Mouse (Mus musculus) v-Abl transformed pro-B cells (cell line): Measurements from ENCODE around the gene Sfmbt1.

Experiments
- in situ Hi-C, 2 experiments: fragments of 400-800 bp; cut with MboI; formaldehyde crosslinking; loops; one replicate each; pipeline ENCODE4 v1.15.1; 2025; ENCODE audit not compliant: unreplicated experiment in 2 of 2

The Sfmbt1 gene

DNA sequence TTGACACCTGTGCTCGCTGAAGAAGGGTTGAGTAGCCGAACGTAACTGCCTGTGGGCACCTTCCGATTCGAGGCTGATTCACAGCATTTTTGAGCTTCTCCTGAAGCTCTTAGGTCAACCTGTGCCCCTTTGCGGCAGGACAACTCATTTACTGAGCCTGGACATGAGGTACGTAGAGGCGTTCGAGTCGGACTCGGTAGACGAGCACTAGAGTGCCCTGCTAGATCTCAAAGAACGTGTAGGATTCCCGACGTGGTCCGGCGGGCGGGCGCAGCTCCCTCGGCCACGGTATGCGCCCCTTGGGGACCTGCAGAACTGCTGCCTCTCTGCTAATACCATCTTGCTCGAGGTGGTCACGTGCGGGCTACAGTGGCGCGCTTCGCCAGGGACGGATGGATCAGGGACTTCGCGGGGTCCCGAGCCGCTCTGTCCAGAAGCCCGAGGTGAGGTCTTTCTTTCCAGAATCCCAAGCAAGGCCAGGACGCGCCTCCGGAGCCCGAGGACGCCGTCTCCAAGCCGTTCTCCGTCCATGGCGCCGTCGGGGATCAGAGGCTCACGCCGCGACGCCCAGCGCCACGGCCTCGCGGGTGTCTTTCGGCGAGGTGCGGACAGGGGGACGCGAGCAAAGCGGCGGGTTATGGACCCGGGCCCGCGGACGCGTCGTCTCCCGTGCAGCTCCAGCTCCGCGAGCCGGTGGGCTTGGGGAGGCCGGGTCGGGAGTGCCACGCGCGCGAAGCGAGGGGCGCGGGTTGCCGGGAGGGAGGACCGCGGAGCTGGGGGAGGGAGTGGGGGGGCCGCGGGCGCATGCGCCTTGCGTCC is at the start of gene Sfmbt1:
Gene Sfmbt1, plus strand, starts transcription at position 51 of the 819 bp plus-strand sequence.
- in situ Hi-C loops = loop anchor here in 1 of 2 experiments (5.0 to 10.0 kb wide), 2 partner anchors 102 to 140 kb away; no protein-coding TSS in a partner anchor

DNA sequence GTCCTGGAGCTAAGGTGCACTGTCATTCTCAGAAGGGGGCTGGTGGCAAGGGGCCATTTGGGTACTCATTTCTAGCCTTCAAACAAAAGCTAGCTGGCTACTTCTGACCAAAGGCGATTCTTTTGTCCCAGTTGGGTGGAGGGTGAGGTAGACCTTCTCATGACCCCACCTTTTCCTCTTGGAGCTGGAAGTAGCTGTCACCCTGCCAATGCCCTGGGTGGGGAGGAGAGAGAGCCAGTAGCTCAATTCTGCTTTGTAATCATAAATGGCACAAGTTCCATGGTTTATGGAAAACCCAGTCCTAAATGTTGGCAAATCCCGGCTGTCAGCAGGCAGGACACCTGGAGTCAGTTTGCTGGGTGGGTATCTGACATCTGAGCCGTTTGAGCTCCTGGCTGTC is 48.6 kb upstream of the Sfmbt1 start:
- in situ Hi-C loops = no loop called here

DNA sequence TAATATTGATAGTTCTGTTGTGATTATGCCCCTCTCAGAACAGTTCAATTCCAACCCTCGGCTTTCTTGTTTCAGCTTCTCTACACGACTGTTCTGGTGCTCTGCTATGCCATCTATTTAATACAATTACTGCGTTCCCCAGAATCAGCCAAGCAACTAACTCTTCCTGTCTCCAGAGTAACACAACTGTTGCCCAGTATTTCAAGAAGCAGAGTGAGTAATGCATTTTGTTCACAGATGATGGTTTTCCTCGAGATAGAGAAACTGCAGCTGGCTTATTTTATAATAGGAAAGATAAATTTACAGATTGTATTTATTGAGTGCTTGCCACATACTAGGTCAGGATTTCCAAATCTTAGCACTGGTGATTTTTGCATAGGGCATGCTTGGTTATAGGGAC is 48.0 kb upstream of the Sfmbt1 start:
- in situ Hi-C loops = no loop called here

DNA sequence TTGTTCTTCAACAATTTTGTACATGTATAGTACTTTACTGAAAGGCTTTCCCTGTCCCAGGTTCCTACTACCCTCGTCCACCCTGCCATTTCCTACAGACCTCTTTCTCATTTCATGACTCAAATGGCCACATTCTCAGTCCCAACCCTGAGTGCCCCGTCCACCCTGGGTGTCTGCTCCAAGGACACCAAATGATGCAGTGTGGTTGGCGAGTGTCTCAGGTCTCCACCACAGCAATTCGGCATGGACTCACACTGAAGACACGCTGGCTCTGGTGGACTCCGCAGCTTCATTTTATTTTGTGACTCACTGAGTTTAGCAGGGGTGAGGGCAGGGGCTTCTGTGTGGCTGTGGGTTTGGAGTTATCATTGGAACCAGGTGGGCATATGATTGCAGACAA is 44.5 kb upstream of the Sfmbt1 start:
- in situ Hi-C loops = loop anchor here (5.0 to 10.0 kb wide), 5 partner anchors 78 to 695 kb away; partner anchors contain the start of gene Actr8 (in 1 of the 2)

DNA sequence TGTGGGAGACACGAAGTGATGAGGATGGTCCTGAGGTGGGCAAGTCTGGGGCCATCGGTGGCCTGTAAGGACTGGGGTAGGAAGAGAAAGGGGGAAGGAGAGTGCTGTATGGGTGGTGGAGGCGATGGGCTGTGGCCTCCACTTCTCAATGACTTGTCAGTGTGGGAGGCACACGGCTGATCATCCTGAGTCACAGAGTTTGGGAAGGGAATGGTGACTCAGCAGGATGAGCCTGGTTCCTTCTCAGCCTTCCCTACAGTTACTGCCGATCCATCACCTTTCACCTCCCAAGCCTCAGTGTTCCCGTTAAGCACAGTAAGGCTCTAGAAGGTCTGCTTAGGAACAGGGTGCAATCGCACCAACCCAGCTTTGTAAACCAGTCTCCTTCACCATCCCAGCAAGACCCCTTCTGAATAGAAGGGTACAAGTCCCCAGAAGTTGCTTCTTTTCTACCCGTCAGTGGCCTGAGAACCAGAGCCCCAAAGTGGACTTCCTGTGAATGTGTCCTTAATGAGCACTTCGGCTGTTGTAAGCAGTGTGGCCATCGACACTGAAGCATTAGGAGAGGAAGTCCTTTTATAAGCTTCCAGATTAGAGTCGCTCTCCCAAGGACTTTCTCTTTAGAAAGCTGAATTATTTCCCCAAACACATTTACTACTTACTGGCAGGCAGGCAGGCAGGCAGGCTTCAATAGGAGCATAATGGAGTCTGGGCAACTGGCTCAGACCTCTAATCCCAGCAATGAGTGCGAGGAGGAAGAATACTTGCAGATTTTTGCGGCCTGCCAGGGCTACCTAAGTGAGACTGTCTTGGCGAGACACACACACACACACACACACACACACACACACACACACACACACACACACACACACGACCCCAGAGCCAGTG is 43.3 kb upstream of the Sfmbt1 start:
- in situ Hi-C loops = loop anchor here (5.0 to 10.0 kb wide), 5 partner anchors 79 to 697 kb away; partner anchors contain the start of gene Actr8 (in 1 of the 2)

DNA sequence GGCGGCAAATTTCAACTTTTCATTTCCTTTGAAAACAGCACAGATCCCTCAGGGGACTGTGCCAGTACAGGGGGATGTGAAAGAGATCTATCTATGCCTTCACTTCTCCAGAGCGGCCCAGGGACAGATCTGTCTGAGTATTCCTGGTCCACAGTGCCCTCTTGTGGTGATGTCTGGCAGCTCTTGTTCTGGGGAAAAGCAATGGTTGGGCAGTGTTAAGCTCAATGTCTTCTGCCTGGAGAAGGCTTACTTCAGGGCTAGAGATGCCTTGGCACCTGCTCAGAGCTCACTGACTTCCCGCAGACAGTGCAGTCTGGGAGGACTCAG is 42.7 kb upstream of the Sfmbt1 start:
- in situ Hi-C loops = loop anchor here (5.0 to 10.0 kb wide), 5 partner anchors 80 to 697 kb away; partner anchors contain the start of gene Actr8 (in 1 of the 2)

DNA sequence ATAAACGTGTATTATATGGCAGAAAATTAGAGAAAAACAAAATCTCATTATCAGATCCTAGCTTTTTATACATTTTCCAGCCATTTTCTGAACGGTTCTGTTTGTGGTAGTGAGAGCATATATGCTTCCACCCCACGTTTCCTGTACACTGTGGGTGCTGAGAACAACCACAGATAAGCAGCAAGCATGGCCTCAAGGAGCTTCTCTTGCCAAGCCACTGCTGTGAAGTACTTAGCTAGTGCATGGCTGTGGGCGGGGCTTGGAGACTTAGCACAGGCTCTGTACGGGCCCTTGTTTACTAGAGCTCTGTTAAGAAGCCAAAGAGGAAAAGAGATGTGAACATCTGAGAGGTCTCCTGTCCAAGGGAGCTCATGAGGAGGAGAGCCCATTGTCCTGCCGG is 39.7 kb upstream of the Sfmbt1 start:
- in situ Hi-C loops = loop anchor here (5.0 to 25.0 kb wide), 6 partner anchors 83 to 700 kb away; partner anchors contain the start of gene Actr8 (in 1 of the 2)

DNA sequence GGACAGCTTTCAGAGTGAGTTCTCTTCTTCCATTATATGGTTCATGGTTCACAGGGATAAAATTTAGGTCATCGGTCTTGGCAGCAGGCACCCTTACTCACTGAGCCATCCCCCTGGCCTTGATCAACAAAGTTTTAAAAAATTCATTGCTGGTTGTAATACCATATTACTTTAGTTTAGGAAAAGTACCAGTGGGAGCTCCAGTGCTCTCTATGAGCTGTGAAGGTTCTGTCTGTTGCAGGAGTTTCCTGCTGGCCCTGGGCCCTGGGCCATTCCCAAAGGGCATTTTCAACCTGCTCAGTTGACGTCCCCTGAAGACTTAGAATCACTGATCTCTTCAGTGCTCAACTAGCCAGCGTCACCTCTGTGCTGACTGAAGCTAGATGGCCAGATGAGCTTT is 32.5 kb upstream of the Sfmbt1 start:
- in situ Hi-C loops = loop anchor here in 1 of 2 experiments (25.0 kb wide), 1 partner anchor 570 kb away; no protein-coding TSS in a partner anchor

DNA sequence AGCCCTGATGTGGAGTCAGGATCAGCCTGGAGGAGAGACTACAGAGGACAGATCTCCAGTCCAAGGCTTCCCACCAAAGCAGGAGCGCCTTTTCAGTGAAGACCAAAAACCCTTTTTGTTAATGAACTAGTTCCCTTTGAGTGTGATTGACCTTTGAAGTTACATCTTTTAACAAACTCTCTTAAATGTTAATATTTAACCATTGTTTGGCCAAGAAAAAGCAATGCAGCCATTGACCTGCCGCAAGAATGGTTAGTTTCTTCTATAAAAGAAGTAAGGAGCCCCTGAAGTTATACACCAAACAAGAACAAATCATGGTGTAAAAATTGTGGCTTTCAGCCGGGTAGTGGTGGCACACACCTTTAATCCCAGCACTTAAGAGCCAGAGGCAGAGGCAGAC is 24.0 kb upstream of the Sfmbt1 start:
- in situ Hi-C loops = loop anchor here in 1 of 2 experiments (25.0 kb wide), 1 partner anchor 578 kb away; no protein-coding TSS in a partner anchor

DNA sequence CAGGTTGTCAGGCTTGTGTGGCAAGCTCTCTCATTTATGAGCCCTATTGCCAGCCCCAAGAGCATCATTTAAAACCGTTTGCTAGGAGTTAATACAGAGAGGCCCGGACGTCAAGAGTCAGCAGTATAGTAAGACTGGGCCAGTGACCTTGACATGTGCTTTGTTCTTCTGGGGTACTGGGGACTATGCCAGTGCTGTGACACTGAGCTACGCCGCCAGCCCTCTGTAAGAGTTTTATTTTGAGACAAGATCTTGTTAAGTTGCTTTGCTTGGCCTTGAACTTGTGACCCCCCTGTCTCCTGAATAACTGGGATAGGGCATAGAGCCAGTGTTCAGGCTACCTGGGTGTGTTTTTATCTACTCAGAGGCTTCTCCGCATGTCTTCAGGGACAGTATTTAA is 22.2 kb upstream of the Sfmbt1 start:
- in situ Hi-C loops = loop anchor here in 1 of 2 experiments (25.0 kb wide), 1 partner anchor 580 kb away; no protein-coding TSS in a partner anchor

DNA sequence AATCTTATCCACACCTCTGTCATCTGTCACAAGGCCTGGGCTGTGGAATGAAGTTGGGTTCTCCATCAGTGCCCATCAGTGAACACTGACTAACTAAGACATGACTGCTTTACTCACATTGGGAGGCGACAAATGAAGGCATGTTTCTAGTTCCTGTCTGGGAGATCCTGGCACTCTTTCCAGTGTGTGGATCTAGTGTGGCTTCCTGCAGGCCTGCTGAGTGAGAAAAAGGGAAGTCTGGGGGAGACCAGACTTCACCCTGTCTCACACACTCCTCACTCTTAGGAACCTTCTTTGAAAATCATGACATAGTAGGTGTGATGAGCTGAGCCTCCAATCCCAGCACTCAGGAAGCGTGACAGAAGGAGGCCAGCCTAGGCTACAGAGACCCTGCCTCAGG is 19.9 kb upstream of the Sfmbt1 start:
- in situ Hi-C loops = loop anchor here in 1 of 2 experiments (5.0 to 25.0 kb wide), 2 partner anchors 158 to 582 kb away; no protein-coding TSS in a partner anchor

DNA sequence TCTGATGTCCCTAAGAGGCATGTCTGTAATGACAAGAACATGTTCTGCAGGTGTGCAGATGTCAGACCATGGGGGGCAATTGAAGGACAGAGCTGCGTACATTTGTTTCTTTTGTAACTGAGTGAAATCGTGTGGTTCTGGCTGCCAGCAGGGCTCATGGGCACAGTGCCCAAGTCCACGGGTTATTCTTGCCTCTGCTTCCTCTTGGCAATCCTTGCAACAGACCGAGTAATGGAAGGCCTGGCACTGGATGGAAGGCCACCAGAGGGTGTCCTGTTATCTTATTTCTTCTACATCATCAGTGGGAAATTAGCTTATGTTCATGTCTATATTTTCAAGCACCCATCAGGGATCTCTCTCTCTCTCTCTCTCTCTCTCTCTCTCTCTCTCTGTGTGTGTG is 19.0 kb upstream of the Sfmbt1 start:
- in situ Hi-C loops = loop anchor here in 1 of 2 experiments (5.0 to 25.0 kb wide), 2 partner anchors 157 to 583 kb away; no protein-coding TSS in a partner anchor

DNA sequence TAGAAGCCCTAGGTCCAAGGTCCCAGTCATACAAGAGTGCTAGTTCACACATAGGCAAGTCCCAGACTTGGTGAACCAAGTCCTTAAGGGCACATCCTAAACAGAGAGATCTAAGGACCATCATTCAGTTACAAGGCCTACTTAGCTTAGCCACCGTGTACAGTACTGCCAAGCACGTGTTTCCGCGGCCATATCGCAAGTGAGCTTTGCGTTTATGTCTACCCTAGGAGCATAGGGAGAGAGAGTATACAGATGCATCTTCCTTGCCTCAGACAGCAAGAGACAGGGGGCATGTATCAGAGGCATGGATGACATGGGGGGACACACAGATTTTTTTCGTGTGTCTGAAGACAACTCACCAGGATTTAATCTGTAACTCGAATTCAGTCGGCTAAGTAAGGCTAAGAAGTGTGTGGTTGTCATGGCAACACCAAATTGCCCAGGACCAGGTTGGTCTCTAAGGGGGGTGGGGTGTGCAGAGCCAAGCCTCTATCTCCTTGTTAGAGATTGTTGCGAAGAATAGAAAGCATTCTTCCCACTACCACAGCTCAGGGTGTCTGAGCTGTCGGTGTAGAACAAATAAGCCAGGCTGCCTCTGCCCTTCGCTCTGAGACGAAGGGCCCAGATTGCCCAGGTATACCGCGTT is 17.1 kb upstream of the Sfmbt1 start:
- in situ Hi-C loops = loop anchor here in 1 of 2 experiments (5.0 to 25.0 kb wide), 2 partner anchors 155 to 585 kb away; no protein-coding TSS in a partner anchor

DNA sequence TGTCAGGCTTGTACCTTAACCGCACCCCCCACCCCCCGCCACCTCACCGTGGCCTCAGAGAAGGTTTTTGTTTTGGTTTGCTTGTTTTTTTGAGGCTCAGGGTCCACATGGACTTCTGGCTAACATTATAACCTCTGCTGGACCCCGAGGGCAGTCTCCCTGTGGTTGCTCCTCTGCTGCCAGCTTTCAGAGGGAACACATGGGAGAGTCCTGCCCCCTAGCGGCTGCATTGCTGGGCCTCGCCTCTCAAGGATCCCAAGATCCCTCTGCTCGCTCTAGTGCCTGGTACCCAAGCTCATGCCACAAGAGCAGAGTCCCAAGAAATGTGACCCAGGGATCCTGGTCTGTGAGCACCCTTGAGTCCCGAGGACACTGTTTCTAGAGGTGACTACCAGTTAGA is 15.0 kb upstream of the Sfmbt1 start:
- in situ Hi-C loops = loop anchor here in 1 of 2 experiments (5.0 to 25.0 kb wide), 2 partner anchors 153 to 587 kb away; no protein-coding TSS in a partner anchor

DNA sequence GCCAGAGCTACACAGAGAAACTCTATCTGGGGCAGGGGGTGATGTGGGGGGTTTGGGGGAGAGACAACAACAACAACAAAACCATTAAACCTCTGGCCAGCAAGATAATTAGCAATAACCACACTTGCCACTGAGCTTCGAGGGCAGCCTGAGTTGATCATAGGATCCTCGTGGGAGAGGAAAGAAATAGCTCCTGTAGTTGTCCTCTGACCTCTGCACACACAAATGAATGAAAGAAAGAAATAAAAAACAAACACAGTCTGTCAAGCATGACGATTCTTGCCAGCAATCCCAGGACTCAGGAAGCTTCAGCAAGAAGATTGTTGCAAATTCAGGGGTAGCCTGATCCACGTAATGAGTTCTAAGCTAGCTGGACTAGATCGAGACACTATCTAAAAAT is 12.1 kb upstream of the Sfmbt1 start:
- in situ Hi-C loops = no loop called here

DNA sequence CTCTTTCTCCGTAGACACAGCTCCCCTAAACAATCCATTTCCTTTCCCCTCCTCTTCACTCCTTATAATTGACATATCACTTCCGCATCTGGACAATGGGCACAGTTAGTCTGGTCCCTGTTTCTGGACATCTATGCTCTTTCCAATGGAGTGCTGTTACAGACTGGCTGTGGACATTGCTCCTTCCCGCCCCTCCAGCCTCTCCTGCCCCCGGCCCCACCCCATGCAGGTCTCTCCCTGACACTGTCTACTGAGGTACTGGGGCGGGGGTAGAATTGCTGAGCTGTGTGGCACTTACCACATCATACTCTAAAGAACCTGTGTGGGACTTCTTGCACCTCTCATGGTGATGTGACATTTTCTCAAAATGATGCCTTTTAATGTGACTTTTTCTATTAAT is 11.6 kb upstream of the Sfmbt1 start:
- in situ Hi-C loops = no loop called here

DNA sequence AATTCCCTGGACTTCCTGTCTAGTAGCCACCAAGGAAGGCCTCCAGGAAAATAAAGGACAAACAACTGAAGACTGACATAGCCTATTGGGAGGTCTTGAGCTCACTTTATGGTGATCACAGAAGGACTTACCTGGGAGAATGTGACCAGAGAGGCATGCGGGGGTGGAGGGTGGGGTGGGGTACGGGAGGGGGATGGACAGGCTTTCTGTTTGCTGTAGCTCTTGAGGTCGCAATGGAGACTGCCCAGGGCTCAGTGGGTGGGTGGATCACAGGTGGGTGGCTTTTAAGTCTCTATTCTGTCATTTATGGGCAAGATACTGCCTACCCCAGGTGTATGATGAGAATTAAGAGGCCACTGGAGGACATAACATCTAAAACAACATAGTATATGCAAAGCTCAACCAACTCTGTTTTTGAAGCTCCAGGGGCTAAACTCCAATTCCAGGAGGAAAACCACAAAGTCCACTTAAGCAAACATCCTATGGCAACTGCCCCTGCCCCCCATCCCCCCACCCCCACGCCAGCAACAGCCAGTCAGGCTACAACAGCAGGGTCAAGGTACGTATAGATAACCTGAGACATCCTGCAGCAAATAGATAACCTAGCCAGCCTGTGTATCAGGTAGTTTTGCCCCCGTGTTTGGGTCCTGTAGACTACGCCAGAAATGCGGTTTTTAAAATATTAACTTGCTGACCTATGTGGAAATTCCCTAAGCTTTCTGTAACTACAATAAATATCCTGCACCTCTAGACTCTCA is 10.4 kb upstream of the Sfmbt1 start:
- in situ Hi-C loops = no loop called here

DNA sequence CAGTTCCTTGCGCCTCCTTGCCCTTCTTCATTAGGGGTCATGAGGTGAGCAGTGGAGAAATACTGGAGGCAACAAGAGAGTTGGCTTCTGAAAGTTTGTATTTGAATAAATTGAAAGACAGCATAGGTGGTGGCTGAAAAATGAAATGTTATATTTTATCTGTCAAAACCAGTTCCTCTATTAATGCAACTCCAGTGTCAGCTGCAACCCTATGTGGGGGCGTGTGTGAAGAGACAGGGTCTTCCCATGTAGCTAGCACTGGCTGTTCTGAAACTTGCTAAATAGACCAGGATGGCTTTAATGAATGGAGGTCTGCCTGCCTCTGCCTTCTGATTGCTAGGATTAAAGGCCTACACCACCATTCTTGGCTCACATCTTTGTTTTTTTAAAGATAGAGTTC is 2.8 kb upstream of the Sfmbt1 start:
- in situ Hi-C loops = loop anchor here in 1 of 2 experiments (10.0 kb wide), 1 partner anchor 143 kb away; no protein-coding TSS in a partner anchor

DNA sequence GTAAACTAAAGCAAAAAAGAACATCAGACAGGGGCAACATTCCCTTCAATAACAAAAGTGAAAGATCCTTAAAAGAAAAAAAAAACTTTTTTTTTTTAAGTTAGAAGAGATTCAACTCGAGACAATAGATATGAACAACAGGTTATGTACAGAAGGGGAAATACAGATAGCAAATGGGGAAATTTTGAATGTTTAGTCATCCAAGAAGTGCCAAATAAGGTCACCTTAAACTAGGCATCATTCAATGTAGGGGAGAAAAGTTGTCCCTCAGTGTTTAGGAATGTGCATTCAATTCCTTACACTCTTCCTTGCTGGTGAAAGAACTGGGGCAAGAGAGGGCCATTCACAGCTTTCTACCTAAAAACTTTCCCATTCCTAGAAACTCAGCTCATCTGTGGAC is 880 bp upstream of the Sfmbt1 start:
- in situ Hi-C loops = loop anchor here in 1 of 2 experiments (10.0 kb wide), 1 partner anchor 141 kb away; no protein-coding TSS in a partner anchor
